Mouse (Mus musculus): ENCODE measurements around the gene Xpc. TPM values are rescaled to one million over a fixed set of nuclear protein-coding genes. Genes with fewer than 3 reads are reported as not detected.
"Not testable (repeated sequence)": the region's sequence is repeated elsewhere in the genome, so short reads cannot be mapped to it uniquely, and the experiment has no call there.

Gene Xpc
- polyA plus RNA-seq, 1 experiment from 2014 or later = 17.5 TPM

DNA sequence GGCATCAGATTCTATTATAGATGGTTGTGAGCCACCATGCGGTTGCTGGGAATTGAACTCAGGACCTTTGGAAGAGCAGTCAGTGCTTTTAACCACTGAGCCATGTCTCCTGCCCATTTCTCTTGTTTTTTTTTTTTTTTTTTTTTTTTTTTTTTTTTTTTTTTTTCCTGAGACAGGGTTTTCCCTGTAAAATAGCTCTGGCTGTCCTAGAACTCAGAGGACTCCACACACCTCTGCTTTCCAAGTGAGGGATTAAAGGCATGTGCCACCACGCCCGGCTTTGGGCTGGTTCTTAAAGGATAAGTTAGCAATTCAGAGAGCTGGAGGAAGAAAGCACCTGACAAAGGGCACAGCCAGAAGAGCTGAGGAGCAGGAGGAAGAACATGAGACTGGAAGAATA is 44.3 kb downstream of the Xpc start:
- H3K4me3 ChIP-seq (ENCODE audit: low read depth, low read length); ATAC-seq; H3K9me3 ChIP-seq (replicated peaks; ENCODE audit: control insufficient read depth, low read length); H3K4me2 ChIP-seq (ENCODE audit: low read length); H3K9ac ChIP-seq (ENCODE audit: low read length); H3K27me3 ChIP-seq (replicated peaks; ENCODE audit: control insufficient read depth, insufficient read depth, low read length); DNase-seq (ENCODE audit: low spot score); H3K27ac ChIP-seq (ENCODE audit: low read depth, low read length): not testable (repeated sequence)
- Histone ChIP-seq H3K36me3 (ENCODE audit: control insufficient read depth, insufficient read depth, low read length) (peaks cover 26% of the 10 kb centered on the region), H3K4me1 (ENCODE audit: control insufficient read depth, insufficient read depth, low read length) (peaks cover 11% of the 10 kb centered on the region)
- 83% methylated on average over 3 of the region's 3 CpGs for WGBS

- WGBS = 86% methylated on average over 2 of the region's 2 CpGs
- no peak overlapping the region for H3K27ac ChIP-seq (ENCODE audit: low read depth, low read length)
- H3K27me3 ChIP-seq (replicated peaks; ENCODE audit: control insufficient read depth, insufficient read depth, low read length) = no peaks in the 10 kb centered on the region
- no peak overlapping the region for H3K9ac ChIP-seq (ENCODE audit: low read length)
- H3K4me1 ChIP-seq (ENCODE audit: control insufficient read depth, insufficient read depth, low read length) = peaks cover 11% of the 10 kb centered on the region
- no peak for DNase-seq (ENCODE audit: low spot score)
- no peak overlapping the region for H3K4me3 ChIP-seq (ENCODE audit: low read depth, low read length)
- no peaks in the 10 kb centered on the region for H3K9me3 ChIP-seq (replicated peaks; ENCODE audit: control insufficient read depth, low read length)
- H3K4me2 ChIP-seq (ENCODE audit: low read length) = no peak overlapping the region
- no peak for ATAC-seq
- H3K36me3 ChIP-seq (ENCODE audit: control insufficient read depth, insufficient read depth, low read length) = peaks cover 33% of the 10 kb centered on the region
Observed at GRCm38 (mm10) chr6:91470712-91471111, 45.0 kb downstream of the Xpc start.

DNA sequence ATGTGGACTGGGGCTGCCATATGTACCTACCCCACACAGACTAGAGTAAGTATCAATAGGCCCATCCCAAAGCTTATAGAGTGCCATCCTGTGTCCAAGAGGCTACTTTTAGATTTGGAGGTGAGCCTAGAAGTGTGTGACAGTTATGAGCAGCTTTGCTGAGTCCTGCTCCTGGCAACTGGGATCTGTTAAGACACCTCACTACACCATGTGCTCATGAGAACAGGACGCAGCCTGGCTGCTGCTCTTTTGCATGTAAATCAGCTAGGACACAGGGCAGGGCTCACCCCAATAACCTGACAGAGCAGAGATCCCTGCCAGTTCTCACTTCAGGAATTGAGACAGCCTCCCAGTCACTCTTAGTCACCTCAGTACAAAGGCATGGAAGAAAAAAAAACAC is 48.6 kb downstream of the Xpc start:
- no peak for ATAC-seq
- WGBS = 96% methylated on average over 1 of the region's 1 CpGs
- peaks cover 48% of the 10 kb centered on the region for H3K36me3 ChIP-seq (ENCODE audit: control insufficient read depth, insufficient read depth, low read length)

DNA sequence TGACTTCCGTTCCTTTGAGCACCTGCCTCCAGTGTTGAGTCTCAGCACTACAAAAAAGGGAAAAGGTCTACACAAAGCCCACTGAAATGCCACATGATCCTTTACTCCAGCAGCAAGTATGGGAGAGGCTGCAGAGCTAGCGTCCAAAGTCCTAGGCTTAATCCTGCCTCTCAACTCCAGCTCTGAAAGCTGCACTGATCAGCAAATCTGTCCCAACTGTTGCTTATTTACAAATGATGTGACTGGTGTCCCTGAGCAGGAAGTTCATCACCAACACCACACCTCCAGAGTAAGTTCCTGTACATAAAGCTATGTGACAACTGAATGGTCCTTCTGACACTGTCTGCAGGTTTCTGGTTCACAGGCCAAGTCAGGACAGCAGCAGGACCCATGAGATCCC is 49.9 kb downstream of the Xpc start:
- no peak for ATAC-seq
- H3K4me3 ChIP-seq (ENCODE audit: low read depth, low read length) = no peak overlapping the region
- WGBS = 86% methylated on average over 2 of the region's 2 CpGs
- peaks cover 48% of the 10 kb centered on the region for H3K36me3 ChIP-seq (ENCODE audit: control insufficient read depth, insufficient read depth, low read length)
- no peak for DNase-seq (ENCODE audit: low spot score)
- no peak overlapping the region for H3K4me2 ChIP-seq (ENCODE audit: low read length)
- H3K9ac ChIP-seq (ENCODE audit: low read length) = no peak overlapping the region
- H3K27ac ChIP-seq (ENCODE audit: low read depth, low read length) = no peak overlapping the region
- H3K9me3 ChIP-seq (replicated peaks; ENCODE audit: control insufficient read depth, low read length) = no peaks in the 10 kb centered on the region
- H3K27me3 ChIP-seq (replicated peaks; ENCODE audit: control insufficient read depth, insufficient read depth, low read length) = no peaks in the 10 kb centered on the region
- H3K4me1 ChIP-seq (ENCODE audit: control insufficient read depth, insufficient read depth, low read length) = no peaks in the 10 kb centered on the region

More for the DNA sequence above, 48.6 kb downstream of the Xpc start:
- Histone ChIP-seq H3K27me3 (replicated peaks; ENCODE audit: control insufficient read depth, insufficient read depth, low read length) (no peaks in the 10 kb centered on the region), H3K4me2 (ENCODE audit: low read length) (no peak overlapping the region), H3K4me3 (ENCODE audit: low read depth, low read length) (no peak overlapping the region), H3K9me3 (replicated peaks; ENCODE audit: control insufficient read depth, low read length) (no peaks in the 10 kb centered on the region), H3K27ac (ENCODE audit: low read depth, low read length) (no peak overlapping the region), H3K4me1 (ENCODE audit: control insufficient read depth, insufficient read depth, low read length) (no peaks in the 10 kb centered on the region), H3K9ac (ENCODE audit: low read length) (no peak overlapping the region)
- DNase-seq (ENCODE audit: low spot score) = no peak

DNA sequence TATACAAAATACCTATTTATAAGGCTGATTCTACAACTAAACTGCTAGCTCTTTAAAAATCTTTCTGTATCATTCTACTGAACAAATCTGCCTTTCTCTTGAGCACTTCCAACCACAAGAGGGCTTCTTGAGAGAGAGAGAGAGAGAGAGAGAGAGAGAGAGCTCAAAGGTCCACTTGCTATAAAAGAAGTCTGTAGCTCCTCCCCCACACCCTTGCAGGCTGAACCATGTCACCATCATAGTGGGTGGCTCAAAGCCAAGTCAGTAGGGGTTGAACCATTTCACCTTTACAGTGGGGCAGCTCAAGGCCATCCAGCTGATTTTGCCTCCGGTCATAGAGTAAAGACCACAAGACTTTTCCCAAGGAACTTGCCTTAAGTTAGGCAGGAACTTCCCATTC is 56.2 kb downstream of the Xpc start:
- Histone ChIP-seq H3K9ac (ENCODE audit: low read length) (no peak overlapping the region), H3K9me3 (replicated peaks; ENCODE audit: control insufficient read depth, low read length) (no peaks in the 10 kb centered on the region), H3K27ac (ENCODE audit: low read depth, low read length) (no peak overlapping the region), H3K4me3 (ENCODE audit: low read depth, low read length) (no peak overlapping the region), H3K4me1 (ENCODE audit: control insufficient read depth, insufficient read depth, low read length) (no peaks in the 10 kb centered on the region), H3K4me2 (ENCODE audit: low read length) (no peak overlapping the region), H3K36me3 (ENCODE audit: control insufficient read depth, insufficient read depth, low read length) (peaks cover 11% of the 10 kb centered on the region), H3K27me3 (replicated peaks; ENCODE audit: control insufficient read depth, insufficient read depth, low read length) (no peaks in the 10 kb centered on the region)
- WGBS = 89% methylated on average over 1 of the region's 1 CpGs
- DNase-seq (ENCODE audit: low spot score) (no peak), ATAC-seq (no peak)

DNA sequence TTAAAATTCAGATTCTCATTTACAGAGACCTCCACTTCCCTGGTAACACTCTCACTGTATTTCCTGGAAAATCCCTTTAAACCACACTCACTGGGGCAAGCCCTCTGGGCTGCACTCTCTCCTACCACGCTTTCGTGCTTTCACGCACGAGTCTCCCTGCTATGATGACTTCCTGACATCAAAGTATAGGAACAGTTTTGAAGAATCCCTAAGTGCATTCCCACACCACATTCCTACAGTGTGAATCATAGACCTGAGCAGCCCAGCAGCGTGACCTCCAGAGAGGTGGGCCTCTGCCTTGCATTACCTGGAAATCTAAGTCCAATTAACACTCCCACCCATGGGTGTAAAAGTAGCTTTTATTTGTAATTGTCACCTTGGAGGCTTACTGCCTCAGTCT is 61.1 kb downstream of the Xpc start:
- H3K9ac ChIP-seq (ENCODE audit: low read length) = no peak overlapping the region
- H3K4me1 ChIP-seq (ENCODE audit: control insufficient read depth, insufficient read depth, low read length) = no peaks in the 10 kb centered on the region
- H3K9me3 ChIP-seq (replicated peaks; ENCODE audit: control insufficient read depth, low read length) = no peaks in the 10 kb centered on the region
- H3K4me3 ChIP-seq (ENCODE audit: low read depth, low read length) = no peak overlapping the region
- H3K4me2 ChIP-seq (ENCODE audit: low read length) = no peak overlapping the region
- 76% methylated on average over 5 of the region's 5 CpGs for WGBS
- ATAC-seq = no peak
- H3K36me3 ChIP-seq (ENCODE audit: control insufficient read depth, insufficient read depth, low read length) = no peaks in the 10 kb centered on the region
- H3K27ac ChIP-seq (ENCODE audit: low read depth, low read length) = no peak overlapping the region
- DNase-seq (ENCODE audit: low spot score) = no peak
- no peaks in the 10 kb centered on the region for H3K27me3 ChIP-seq (replicated peaks; ENCODE audit: control insufficient read depth, insufficient read depth, low read length)

- 59% methylated on average over 1 of the region's 1 CpGs for WGBS
- H3K27me3 ChIP-seq (replicated peaks; ENCODE audit: control insufficient read depth, insufficient read depth, low read length) = no peaks in the 10 kb centered on the region
- H3K9me3 ChIP-seq (replicated peaks; ENCODE audit: control insufficient read depth, low read length) = no peaks in the 10 kb centered on the region
- DNase-seq (ENCODE audit: low spot score) = no peak
- no peak overlapping the region for H3K9ac ChIP-seq (ENCODE audit: low read length)
- H3K36me3 ChIP-seq (ENCODE audit: control insufficient read depth, insufficient read depth, low read length) = no peaks in the 10 kb centered on the region
- no peak overlapping the region for H3K4me3 ChIP-seq (ENCODE audit: low read depth, low read length)
- no peak overlapping the region for H3K27ac ChIP-seq (ENCODE audit: low read depth, low read length)
- no peaks in the 10 kb centered on the region for H3K4me1 ChIP-seq (ENCODE audit: control insufficient read depth, insufficient read depth, low read length)
- no peak overlapping the region for H3K4me2 ChIP-seq (ENCODE audit: low read length)
- ATAC-seq = no peak
Observed at GRCm38 (mm10) chr6:91452056-91452455, 63.6 kb downstream of the Xpc start.

DNA sequence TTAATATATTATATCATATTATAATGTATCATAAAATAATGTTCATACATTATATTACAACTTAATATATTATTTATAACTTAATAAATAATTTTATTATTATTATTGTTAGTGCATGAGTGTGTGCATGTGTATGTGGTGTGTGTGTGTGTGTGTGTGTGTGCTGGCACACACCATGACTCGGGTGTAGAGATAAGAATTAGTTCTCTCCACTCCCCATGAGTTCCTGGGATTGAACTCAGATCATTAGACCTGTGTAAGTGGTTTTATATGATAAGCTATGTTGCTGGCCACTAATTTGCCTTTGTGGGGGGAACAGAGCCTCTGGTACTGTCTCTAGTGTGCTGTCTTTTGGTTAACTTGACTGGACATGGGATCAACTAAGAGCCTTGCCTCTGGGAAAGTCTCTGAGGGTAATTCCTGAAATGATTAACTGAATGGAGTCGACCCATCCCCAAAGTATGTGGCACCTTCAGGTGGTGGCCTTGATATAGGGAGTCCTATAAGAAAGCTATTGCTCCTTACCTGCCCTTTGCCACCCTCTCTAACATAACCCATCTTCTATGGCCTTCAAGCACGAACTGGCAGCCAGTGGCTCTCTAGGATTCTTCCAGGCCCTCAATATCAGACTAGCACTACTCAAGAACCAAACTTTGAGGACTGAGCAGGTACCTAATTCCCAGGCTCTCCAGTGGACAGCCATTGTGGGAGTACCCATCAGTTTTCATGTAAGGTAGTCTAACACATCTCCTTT is 66.0 kb downstream of the Xpc start:
- 44% methylated on average over 3 of the region's 3 CpGs for WGBS
- H3K4me3 ChIP-seq (ENCODE audit: low read depth, low read length) = no peak overlapping the region

GRCm38 (mm10) chr6:91445316-91445715 is 70.4 kb downstream of the Xpc start:
- Histone ChIP-seq H3K9ac (ENCODE audit: low read length) (no peak overlapping the region), H3K27me3 (replicated peaks; ENCODE audit: control insufficient read depth, insufficient read depth, low read length) (no peaks in the 10 kb centered on the region), H3K9me3 (replicated peaks; ENCODE audit: control insufficient read depth, low read length) (no peaks in the 10 kb centered on the region), H3K4me2 (ENCODE audit: low read length) (no peak overlapping the region), H3K4me3 (ENCODE audit: low read depth, low read length) (no peak overlapping the region), H3K4me1 (ENCODE audit: control insufficient read depth, insufficient read depth, low read length) (peaks cover 3% of the 10 kb centered on the region), H3K36me3 (ENCODE audit: control insufficient read depth, insufficient read depth, low read length) (no peaks in the 10 kb centered on the region), H3K27ac (ENCODE audit: low read depth, low read length) (no peak overlapping the region)
- WGBS = 83% methylated on average over 3 of the region's 3 CpGs
- ATAC-seq (no peak), DNase-seq (ENCODE audit: low spot score) (no peak)

More for the DNA sequence above, 66.0 kb downstream of the Xpc start:
- no peak for DNase-seq (ENCODE audit: low spot score)
- no peaks in the 10 kb centered on the region for H3K36me3 ChIP-seq (ENCODE audit: control insufficient read depth, insufficient read depth, low read length)
- no peak overlapping the region for H3K27ac ChIP-seq (ENCODE audit: low read depth, low read length)
- no peak for ATAC-seq
- H3K4me2 ChIP-seq (ENCODE audit: low read length) = no peak overlapping the region
- H3K27me3 ChIP-seq (replicated peaks; ENCODE audit: control insufficient read depth, insufficient read depth, low read length) = no peaks in the 10 kb centered on the region
- no peaks in the 10 kb centered on the region for H3K4me1 ChIP-seq (ENCODE audit: control insufficient read depth, insufficient read depth, low read length)
- no peak overlapping the region for H3K9ac ChIP-seq (ENCODE audit: low read length)
- no peaks in the 10 kb centered on the region for H3K9me3 ChIP-seq (replicated peaks; ENCODE audit: control insufficient read depth, low read length)

Measured in forebrain, embryonic 14.5 days (tissue).